Mouse (Mus musculus): ENCODE data around the gene Nr1d1.

- TF ChIP-seq CTCF (IDR thresholded peaks at IDR 0.05; ENCODE audit: extremely low read depth, insufficient read depth, low read length) (no peak), POLR2A (IDR thresholded peaks at IDR 0.05; ENCODE audit: extremely low read depth, insufficient read depth, low read length) (no peak)
Measured at GRCm38 (mm10) chr11:98795714-98796514, 20.8 kb upstream of the Nr1d1 start.
